Mouse (Mus musculus) kidney, embryonic 15.5 days (tissue): ENCODE measurements around the gene 1700067P10Rik. TPM values are rescaled to one million over a fixed set of nuclear protein-coding genes. Genes with fewer than 3 reads are reported as not detected.

ENCODE experiments used
- ATAC-seq: fragments of 200-750 bp; cut with Nextera tagmentation; replicated peaks from 2 replicates; pipeline ENCODE4 v1.8.0; 2017; ENCODE audit warnings: moderate TSS enrichment; ENCODE audit not compliant: low FRiP score
- H3K27ac ChIP-seq: fragments of 300-500 bp; sonication (generic); 2 replicates; pipeline ENCODE4 v1.5.1; 2015; ENCODE audit warnings: mild to moderate bottlenecking, inconsistent platforms
- H3K27me3 ChIP-seq: fragments of 300-500 bp; sonication (generic); 2 replicates; pipeline ENCODE4 v1.6.1; 2015; ENCODE audit warnings: inconsistent platforms
- H3K36me3 ChIP-seq: fragments of 300-500 bp; sonication (generic); 2 replicates; pipeline ENCODE4 v1.6.1; 2015; ENCODE audit warnings: inconsistent platforms
- H3K4me1 ChIP-seq: fragments of 300-500 bp; sonication (generic); 2 replicates; pipeline ENCODE4 v1.6.1; 2015; ENCODE audit warnings: inconsistent platforms
- H3K4me2 ChIP-seq: fragments of 300-500 bp; sonication (generic); 2 replicates; pipeline ENCODE4 v1.6.1; 2015; ENCODE audit warnings: moderate library complexity, mild to moderate bottlenecking, inconsistent platforms
- H3K4me3 ChIP-seq: fragments of 300-500 bp; sonication (generic); replicated peaks from 2 replicates; pipeline ENCODE4 v1.5.1; 2015; ENCODE audit warnings: mild to moderate bottlenecking, inconsistent platforms
- H3K9ac ChIP-seq: fragments of 300-500 bp; sonication (generic); 2 replicates; pipeline ENCODE4 v1.6.1; 2015; ENCODE audit warnings: mild to moderate bottlenecking, inconsistent platforms
- H3K9me3 ChIP-seq: fragments of 300-500 bp; sonication (generic); replicated peaks from 2 replicates; pipeline ENCODE4 v1.6.1; 2016; ENCODE audit warnings: inconsistent platforms
- WGBS: fragments of 180-500 bp; shearing (Covaris S2); methylation state at CpG from one replicate; pipeline ENCODE4 v1.1.7; 2015; ENCODE audit warnings: mixed read lengths; 5-methylcytosine and 5-hydroxymethylcytosine counted together
- polyA plus RNA-seq: library from polyadenylated mRNA; unstranded; fragments of >200 nt; fragmentation: Nextera tagmentation; extraction: Ambion mirVana; gene quantifications from 2 replicates; pipeline ENCODE4 v1.2.1, GENCODE M21; 2015

1700067P10Rik gene
- not detected in 2 replicates for polyA plus RNA-seq

DNA sequence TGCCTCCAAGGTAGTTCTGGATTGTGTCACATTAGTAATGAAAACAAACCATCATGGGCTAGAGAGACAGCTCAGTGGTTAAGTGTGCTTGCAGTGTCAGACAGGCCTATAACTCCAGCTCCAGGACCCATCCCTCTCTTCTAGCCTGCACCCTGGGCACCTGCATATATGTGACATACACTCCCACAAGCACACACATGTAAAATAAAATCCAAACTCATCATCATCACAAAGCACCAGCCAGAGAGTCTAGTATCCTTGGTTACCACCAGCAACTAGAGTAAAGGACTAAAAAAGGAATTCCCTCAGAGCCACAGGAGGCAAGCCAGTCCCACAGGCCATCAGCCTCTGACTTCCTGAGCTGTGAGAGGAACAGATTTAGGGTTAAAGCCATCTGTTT, at the start of gene 1700067P10Rik:
TSS of gene 1700067P10Rik (plus strand) at position 301 of the 400 bp plus-strand sequence.
- Histone ChIP-seq H3K27me3 (peaks cover 10% of the 10 kb centered on the region), H3K9me3 (peaks cover 4% of the 10 kb centered on the region; the same call in 1 of the 2 replicates), H3K27ac (no peak within 1 kb of the TSS), H3K36me3 (no peaks in the 10 kb centered on the region), H3K4me3 (no peak within 1 kb of the TSS), H3K4me2 (no peak within 1 kb of the TSS), H3K9ac (no peak within 1 kb of the TSS), H3K4me1 (no peaks in the 10 kb centered on the region)
- no peak for ATAC-seq

DNA sequence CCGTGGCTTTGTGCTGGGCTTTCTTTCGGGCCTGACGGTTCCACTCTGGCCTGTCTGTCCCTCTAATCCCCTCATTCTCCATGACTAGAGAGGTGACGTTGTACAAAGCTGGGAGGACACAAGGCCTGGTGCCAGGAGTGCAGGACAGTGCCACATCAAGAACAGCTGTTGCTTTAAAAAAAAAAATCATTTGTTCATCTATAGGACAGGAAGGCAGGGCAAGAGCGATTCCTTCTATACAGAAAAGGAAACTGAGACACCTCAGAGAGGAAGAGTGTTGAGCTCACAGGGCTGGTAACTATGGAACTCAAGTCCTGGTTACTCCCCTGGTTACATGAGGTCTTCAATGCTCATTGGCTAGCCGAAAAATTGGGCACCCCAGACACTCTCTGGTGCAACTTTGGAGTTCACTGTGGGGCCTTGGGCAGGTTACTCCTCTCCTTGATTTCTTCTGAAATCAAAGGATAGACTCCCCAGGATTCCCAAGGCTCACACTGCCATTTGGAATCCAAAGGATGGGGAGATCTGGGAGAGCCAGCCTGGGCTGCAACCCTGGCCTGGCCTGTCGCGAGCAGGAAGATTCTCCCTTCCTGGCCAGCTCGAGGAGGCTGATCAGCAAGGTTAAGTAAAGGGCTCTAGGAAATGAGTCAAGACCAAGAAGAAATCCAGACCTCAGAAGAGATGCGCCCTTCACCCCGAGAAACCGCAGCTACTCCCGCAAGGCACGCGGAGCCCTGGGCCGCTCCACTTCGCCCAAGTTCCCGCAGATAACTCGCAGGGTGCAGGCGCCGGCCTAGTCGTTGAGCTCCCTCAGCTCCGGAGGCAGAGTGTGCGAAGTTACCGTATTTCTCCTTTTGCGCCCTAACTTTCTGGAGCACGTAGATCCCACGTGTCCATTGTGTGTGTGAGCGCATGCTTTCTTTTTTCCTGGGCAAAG, 47.5 kb upstream of the 1700067P10Rik start:
- no peak overlapping the region for H3K9ac ChIP-seq
- no peaks in the 10 kb centered on the region for H3K9me3 ChIP-seq
- peak; percentile 33 for ATAC-seq
- 9% methylated on average over 28 of the region's 29 CpGs for WGBS
- peak overlapping the region; percentile 81 for H3K27ac ChIP-seq
- peak overlapping the region; percentile 48 for H3K4me2 ChIP-seq
- H3K36me3 ChIP-seq, result no peaks in the 10 kb centered on the region
- peak overlapping the region; percentile 21 for H3K4me3 ChIP-seq
- peaks cover 13% of the 10 kb centered on the region; the same call in 1 of the 2 replicates for H3K27me3 ChIP-seq
- H3K4me1 ChIP-seq, result peaks cover 28% of the 10 kb centered on the region

GRCm38 (mm10) chr17:48043154-48043880, 45.8 kb upstream of the 1700067P10Rik start:
- peaks cover 28% of the 10 kb centered on the region for H3K4me1 ChIP-seq
- WGBS, result 70% methylated on average over 5 of the region's 5 CpGs
- ATAC-seq, result no peak

DNA sequence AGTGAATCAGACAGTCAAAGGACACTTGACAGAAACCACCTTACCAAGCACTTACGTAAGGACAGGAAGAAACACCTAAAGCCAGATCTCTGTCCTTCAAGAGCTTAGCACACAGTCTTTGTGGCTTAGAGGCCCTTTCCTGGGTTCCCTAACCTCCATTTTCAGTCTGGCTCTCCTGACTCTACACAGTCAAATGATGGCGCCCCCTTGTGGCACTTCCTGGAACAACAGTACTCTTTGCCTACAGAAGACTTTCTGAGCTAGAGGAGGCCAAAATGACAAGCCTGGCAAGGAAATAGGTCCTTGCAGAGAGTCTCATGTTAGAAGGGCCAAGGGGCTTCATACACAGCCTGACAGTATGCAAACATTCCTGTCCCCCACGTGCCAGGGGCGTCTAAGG, 43.5 kb upstream of the 1700067P10Rik start:
- Histone ChIP-seq H3K27ac (no peak overlapping the region), H3K4me3 (no peak overlapping the region), H3K36me3 (no peaks in the 10 kb centered on the region), H3K4me2 (no peak overlapping the region), H3K27me3 (peaks cover 22% of the 10 kb centered on the region), H3K4me1 (peaks cover 13% of the 10 kb centered on the region), H3K9me3 (no peaks in the 10 kb centered on the region), H3K9ac (no peak overlapping the region)
- no peak for ATAC-seq
- 44% methylated on average over 4 of the region's 4 CpGs for WGBS

More at GRCm38 (mm10) chr17:48043154-48043880, 45.8 kb upstream of the 1700067P10Rik start:
- H3K36me3 ChIP-seq, result no peaks in the 10 kb centered on the region
- H3K9ac ChIP-seq, result no peak overlapping the region
- H3K9me3 ChIP-seq, result no peaks in the 10 kb centered on the region
- peaks cover 16% of the 10 kb centered on the region for H3K27me3 ChIP-seq
- no peak overlapping the region for H3K27ac ChIP-seq
- H3K4me2 ChIP-seq, result no peak overlapping the region
- no peak overlapping the region for H3K4me3 ChIP-seq

GRCm38 (mm10) chr17:48051638-48052337, 37.3 kb upstream of the 1700067P10Rik start:
- Histone ChIP-seq H3K9ac (no peak overlapping the region), H3K4me1 (no peaks in the 10 kb centered on the region), H3K4me2 (no peak overlapping the region), H3K4me3 (no peak overlapping the region), H3K9me3 (no peaks in the 10 kb centered on the region), H3K36me3 (no peaks in the 10 kb centered on the region), H3K27ac (no peak overlapping the region), H3K27me3 (peaks cover 44% of the 10 kb centered on the region)
- ATAC-seq, result no peak
- 61% methylated on average over 5 of the region's 5 CpGs for WGBS

DNA sequence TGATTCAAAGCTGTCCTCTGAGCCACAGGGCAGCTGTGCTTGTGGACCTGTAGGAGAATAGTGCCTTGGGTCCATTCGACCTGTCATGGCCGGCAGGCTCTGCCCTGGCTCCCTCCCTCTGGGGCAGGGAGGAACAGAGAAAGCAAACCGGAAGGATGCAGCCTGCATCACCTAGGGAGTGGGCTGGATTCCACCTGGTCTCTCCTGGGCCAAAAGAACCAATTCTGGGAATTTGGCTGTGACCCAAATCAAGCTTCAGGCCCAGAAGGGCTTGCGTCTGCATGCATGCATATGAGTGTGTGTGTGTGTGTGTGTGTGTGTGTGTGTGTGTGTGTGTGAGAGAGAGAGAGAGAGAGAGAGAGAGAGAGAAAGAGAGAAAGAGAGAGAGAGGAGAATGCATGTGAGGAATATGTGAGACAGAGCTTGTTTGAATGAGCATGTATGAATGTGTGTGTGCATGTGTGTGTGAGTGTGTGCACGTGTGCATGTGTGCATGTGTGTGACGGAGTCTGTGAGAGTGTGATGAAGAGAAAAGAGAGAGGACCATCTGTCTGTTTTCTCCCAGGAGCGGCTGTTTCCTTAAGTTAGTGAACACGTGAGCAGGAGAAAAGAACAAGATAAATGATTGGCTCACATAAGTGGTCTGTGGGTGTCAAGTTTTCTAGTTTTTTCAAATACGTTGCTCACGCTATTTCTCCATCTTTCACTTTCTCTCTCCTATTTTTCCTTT, 36.6 kb upstream of the 1700067P10Rik start:
- ATAC-seq, result no peak
- no peak overlapping the region for H3K27ac ChIP-seq
- no peaks in the 10 kb centered on the region for H3K9me3 ChIP-seq
- H3K4me1 ChIP-seq, result peaks cover 6% of the 10 kb centered on the region
- H3K9ac ChIP-seq, result no peak overlapping the region
- H3K27me3 ChIP-seq, result peaks cover 49% of the 10 kb centered on the region
- H3K4me2 ChIP-seq, result no peak overlapping the region
- WGBS, result 71% methylated on average over 10 of the region's 10 CpGs
- H3K36me3 ChIP-seq, result no peaks in the 10 kb centered on the region
- H3K4me3 ChIP-seq, result no peak overlapping the region

GRCm38 (mm10) chr17:48053646-48054045, 35.5 kb upstream of the 1700067P10Rik start:
- no peak overlapping the region for H3K27ac ChIP-seq
- WGBS, result 82% methylated on average over 2 of the region's 2 CpGs

DNA sequence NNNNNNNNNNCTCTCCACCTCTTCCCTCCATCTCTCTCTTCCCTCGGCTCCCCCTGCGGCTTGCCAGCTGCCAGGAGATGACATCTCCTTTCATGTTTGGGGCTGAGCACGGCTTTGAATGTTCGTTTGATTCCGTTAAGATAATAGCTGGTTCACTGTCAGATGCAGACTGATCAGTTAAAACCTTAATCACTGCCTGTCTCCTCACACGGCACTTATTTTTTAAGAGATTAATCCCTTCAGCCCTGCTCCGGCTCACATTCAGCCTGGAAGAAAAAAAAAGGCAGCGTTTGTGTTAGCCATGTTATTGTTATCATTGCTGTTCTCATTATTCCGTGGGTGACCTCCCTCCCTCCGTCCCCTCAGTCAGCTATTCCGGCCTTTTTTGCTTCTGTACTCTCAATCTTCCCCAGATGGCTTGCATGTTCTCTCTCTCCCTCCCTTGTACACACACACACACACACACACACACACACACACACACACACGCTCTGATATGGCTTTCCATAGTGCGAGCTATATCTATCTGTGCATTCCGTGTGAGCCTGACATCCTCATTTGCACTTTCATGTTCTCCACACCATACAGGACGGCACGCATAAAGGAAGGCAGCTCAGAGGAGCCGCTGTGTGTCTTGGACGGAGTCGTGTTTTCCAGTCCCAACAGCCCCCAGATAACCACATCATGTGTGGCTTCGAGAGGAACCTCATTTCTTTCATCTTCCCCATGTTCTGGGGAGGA, 33.9 kb upstream of the 1700067P10Rik start:
- no peak overlapping the region for H3K9ac ChIP-seq
- H3K4me2 ChIP-seq, result no peak overlapping the region
- no peak for ATAC-seq
- H3K4me3 ChIP-seq, result no peak overlapping the region
- H3K9me3 ChIP-seq, result no peaks in the 10 kb centered on the region
- no peaks in the 10 kb centered on the region for H3K36me3 ChIP-seq
- no peak overlapping the region for H3K27ac ChIP-seq
- peaks cover 48% of the 10 kb centered on the region for H3K27me3 ChIP-seq
- H3K4me1 ChIP-seq, result peaks cover 9% of the 10 kb centered on the region
- WGBS, result 42% methylated on average over 19 of the region's 20 CpGs

More at GRCm38 (mm10) chr17:48053646-48054045, 35.5 kb upstream of the 1700067P10Rik start:
- no peak overlapping the region for H3K4me2 ChIP-seq
- ATAC-seq, result no peak
- no peak overlapping the region for H3K9ac ChIP-seq
- no peak overlapping the region for H3K4me3 ChIP-seq
- peaks cover 50% of the 10 kb centered on the region for H3K27me3 ChIP-seq
- peaks cover 9% of the 10 kb centered on the region for H3K4me1 ChIP-seq
- H3K9me3 ChIP-seq, result no peaks in the 10 kb centered on the region
- no peaks in the 10 kb centered on the region for H3K36me3 ChIP-seq

GRCm38 (mm10) chr17:48057382-48057781, 31.7 kb upstream of the 1700067P10Rik start:
- ATAC-seq, result no peak
- no peaks in the 10 kb centered on the region for H3K36me3 ChIP-seq
- H3K27me3 ChIP-seq, result peaks cover 48% of the 10 kb centered on the region
- no peaks in the 10 kb centered on the region for H3K9me3 ChIP-seq
- H3K4me2 ChIP-seq, result peak overlapping the region; percentile 34
- WGBS, result 4% methylated on average over 12 of the region's 12 CpGs
- H3K4me1 ChIP-seq, result peaks cover 9% of the 10 kb centered on the region
- no peak overlapping the region for H3K4me3 ChIP-seq
- no peak overlapping the region for H3K27ac ChIP-seq
- no peak overlapping the region for H3K9ac ChIP-seq

DNA sequence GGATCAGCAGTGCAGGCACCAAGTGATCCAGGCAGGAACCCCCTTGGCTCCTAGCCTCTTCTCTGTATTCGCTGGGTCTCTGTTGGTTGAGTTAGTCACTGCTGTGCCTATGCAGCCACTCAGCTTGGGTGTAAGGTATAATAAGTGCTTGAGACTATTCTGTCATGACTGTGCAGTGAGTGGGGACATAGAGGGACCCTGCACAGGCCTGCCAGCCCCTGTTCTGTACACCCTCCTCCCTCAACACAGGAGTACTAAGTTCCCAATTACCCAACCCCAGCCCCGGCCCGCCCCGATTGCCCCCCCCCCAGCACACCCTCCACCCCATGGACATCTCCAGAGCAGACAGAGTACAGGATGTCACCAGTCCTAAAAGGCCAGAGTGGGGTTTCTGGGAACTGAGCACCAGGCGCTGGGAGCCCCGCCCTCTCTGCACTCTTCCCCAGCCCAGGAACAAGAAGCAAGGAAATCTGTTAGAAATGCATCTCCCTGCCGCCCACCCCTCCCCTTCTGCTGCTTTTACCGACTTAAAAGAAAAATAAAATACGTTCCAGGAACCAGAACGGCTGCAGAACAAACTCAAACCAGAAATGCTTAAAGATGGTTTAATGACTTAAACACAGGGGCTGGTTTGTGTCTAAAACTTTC, 24.8 kb upstream of the 1700067P10Rik start:
- ATAC-seq, result no peak
- Histone ChIP-seq H3K4me1 (peaks cover 19% of the 10 kb centered on the region), H3K9me3 (no peaks in the 10 kb centered on the region), H3K27me3 (peaks cover 16% of the 10 kb centered on the region), H3K4me3 (no peak overlapping the region), H3K9ac (no peak overlapping the region), H3K27ac (no peak overlapping the region), H3K4me2 (no peak overlapping the region), H3K36me3 (no peaks in the 10 kb centered on the region)
- WGBS, result 44% methylated on average over 10 of the region's 10 CpGs
